In genomic region chr16:85898391-85898790, GRCm38 (mm10) we compare ENCODE assay signal across 10 mouse cellular contexts. TPM values are rescaled to one million over a fixed set of nuclear protein-coding genes. Genes with fewer than 3 reads are reported as not detected.
DNase-seq lines count a peak whose midpoint lies in the region; ATAC-seq and TF ChIP-seq lines count a peak whose summit lies in the region.
"Had no signal": no experiment of that assay in that cellular context is flagged by ENCODE, and none has a peak within 500 bp of the region (broad histone marks: within the 10 kb centered on the region; RNA-seq: fewer than 3 reads in every experiment).

No protein-coding gene starts in this region.

- H3K36me3 ChIP-seq in heart, embryonic 12.5 days = no peaks in the 10 kb centered on the region
- H3K36me3 ChIP-seq in stomach, postnatal 0 days (ENCODE audit: control insufficient read depth, insufficient read depth, low read length) = no peaks in the 10 kb centered on the region
- no peaks in the 10 kb centered on the region for H3K36me3 ChIP-seq in forebrain, embryonic 16.5 days (ENCODE audit: control insufficient read depth, insufficient read depth)

- no peak for TF ChIP-seq POLR2A in lung, adult 2 months (IDR thresholded peaks at IDR 0.05; ENCODE audit: borderline replicate concordance, extremely low read depth, low read depth, low read length)

- intact Hi-C loops in left cerebral cortex, postnatal 36 days (cut with DNase I) = no loop called here

- H3K4me1 ChIP-seq in lung, adult 2 months (ENCODE audit: control insufficient read depth, insufficient read depth, low read length) = no peaks in the 10 kb centered on the region; the same call in 1 of the 2 replicates
- peaks cover 17% of the 10 kb centered on the region for H3K4me1 ChIP-seq in heart, embryonic 12.5 days (replicated peaks)
- no peaks in the 10 kb centered on the region for H3K4me1 ChIP-seq in stomach, postnatal 0 days (replicated peaks; ENCODE audit: control insufficient read depth, insufficient read depth)
- peaks cover 18% of the 10 kb centered on the region for H3K4me1 ChIP-seq in forebrain, embryonic 16.5 days (replicated peaks; ENCODE audit: control insufficient read depth, insufficient read depth, low read length)

- H3K4me3 ChIP-seq in lung, adult 2 months (replicated peaks; ENCODE audit: extremely low read depth, low read depth, low read length) = no peak overlapping the region
- peak overlapping the region; percentile 65 for H3K4me3 ChIP-seq in heart, embryonic 12.5 days
- no peak overlapping the region; the same call in 1 of the 2 replicates for H3K4me3 ChIP-seq in stomach, postnatal 0 days (ENCODE audit: low read depth, low read length)
- H3K4me3 ChIP-seq in layer of hippocampus, adult 2 months = no peak overlapping the region
- H3K4me3 ChIP-seq in forebrain, embryonic 16.5 days (replicated peaks; ENCODE audit: low read length) = no peak overlapping the region

- no peak for ATAC-seq in heart, embryonic 12.5 days (ENCODE audit: insufficient number of reproducible peaks, low FRiP score)
- ATAC-seq in stomach, postnatal 0 days (ENCODE audit: low FRiP score, low TSS enrichment) = no peak; the same call in 1 of the 2 replicates
- no peak for ATAC-seq in forebrain, embryonic 16.5 days

- no peak overlapping the region for H3K27ac ChIP-seq in heart, embryonic 12.5 days (ENCODE audit: poor library complexity, severe bottlenecking)
- no peak overlapping the region for H3K27ac ChIP-seq in stomach, postnatal 0 days (replicated peaks)
- H3K27ac ChIP-seq in layer of hippocampus, adult 2 months = no peak overlapping the region
- no peak overlapping the region for H3K27ac ChIP-seq in forebrain, embryonic 16.5 days (ENCODE audit: low read length)

- no peak overlapping the region for H3K9ac ChIP-seq in heart, embryonic 12.5 days
- H3K9ac ChIP-seq in stomach, postnatal 0 days (ENCODE audit: low read length) = no peak overlapping the region
- no peak overlapping the region for H3K9ac ChIP-seq in forebrain, embryonic 16.5 days (replicated peaks; ENCODE audit: low read depth, low read length)

- no peak for TF ChIP-seq EP300 in stomach, postnatal 0 days (optimal IDR thresholded peaks at IDR 0.05)

- WGBS in lung, adult 2 months = 43% methylated on average over 4 of the region's 4 CpGs
- WGBS in heart, embryonic 12.5 days = 60% methylated on average over 4 of the region's 4 CpGs
- WGBS in stomach, postnatal 0 days = 55% methylated on average over 4 of the region's 4 CpGs
- WGBS in forebrain, embryonic 16.5 days = 80% methylated on average over 4 of the region's 4 CpGs

- TF ChIP-seq CTCF in lung, adult 2 months (IDR thresholded peaks at IDR 0.05; ENCODE audit: insufficient read depth, low read length) = no peak
- no peak for TF ChIP-seq CTCF in stomach, postnatal 0 days (IDR thresholded peaks at IDR 0.05; ENCODE audit: low read depth)
- TF ChIP-seq CTCF in layer of hippocampus, adult 2 months (conservative IDR thresholded peaks at IDR 0.05) = no peak

- H3K4me2 ChIP-seq in heart, embryonic 12.5 days = peak overlapping the region; percentile 99
- H3K4me2 ChIP-seq in stomach, postnatal 0 days (replicated peaks; ENCODE audit: low read depth) = peak overlapping the region; percentile 72
- no peak overlapping the region for H3K4me2 ChIP-seq in forebrain, embryonic 16.5 days (ENCODE audit: low read length)

- no peaks in the 10 kb centered on the region for H3K9me3 ChIP-seq in heart, embryonic 12.5 days (replicated peaks)
- H3K9me3 ChIP-seq in stomach, postnatal 0 days (ENCODE audit: control insufficient read depth, low read length) = no peaks in the 10 kb centered on the region
- H3K9me3 ChIP-seq in forebrain, embryonic 16.5 days (ENCODE audit: control insufficient read depth, low read length) = no peaks in the 10 kb centered on the region

- 0 out of 2 replicates have a peak, but pooled peaks cover 4% of the 10 kb centered on the region for H3K27me3 ChIP-seq in heart, embryonic 12.5 days (replicated peaks)
- H3K27me3 ChIP-seq in stomach, postnatal 0 days (ENCODE audit: control insufficient read depth, insufficient read depth, low read length) = no peaks in the 10 kb centered on the region
- peaks cover 5% of the 10 kb centered on the region for H3K27me3 ChIP-seq in forebrain, embryonic 16.5 days (replicated peaks; ENCODE audit: control insufficient read depth, insufficient read depth, low read length)
- H3K27me3 ChIP-seq: Patski had no signal

- peak; percentile 42 to 49 for DNase-seq in lung, adult 18-20 months
- DNase-seq in lung, adult 2 months = no peak
- peak; percentile 16 to 34 for DNase-seq in kidney, postnatal 4 days
- peak; percentile 16 for DNase-seq in stomach, postnatal 0 days (ENCODE audit: low spot score)
- no peak for DNase-seq in layer of hippocampus, adult 2 months (ENCODE audit: low spot score in 2 of 2)
- no peak for DNase-seq in left cerebral cortex, postnatal 36 days (ENCODE audit: low spot score in 2 of 2)

RNA-seq across cellular contexts. Expression of gene Adamts5, which starts 3.2 kb away (rescaled TPM):
- 2.2 and 3.1 TPM in 2 replicates for polyA plus RNA-seq in lung, adult 2 months (2012; rRNA removed)
- polyA plus RNA-seq in heart, embryonic 12.5 days (2016; fragmentation: Nextera tagmentation; extraction: Ambion mirVana) = 4.6 TPM in 2 replicates
- 3.0 and 3.4 TPM in 2 replicates for polyA plus RNA-seq in stomach, postnatal 0 days (2015; fragmentation: Nextera tagmentation; extraction: Ambion mirVana)
- under 1 TPM; 0.37 to 0.67 TPM for total RNA-seq in layer of hippocampus, adult 2 months (2021)
- total RNA-seq in left cerebral cortex, postnatal 36 days (2021) = 1 to 10 TPM in 1 of 2 experiments, under 1 TPM in 1; 0.99 to 1.2 TPM
- 1.8 and 1.9 TPM in 2 replicates for polyA plus RNA-seq in forebrain, embryonic 16.5 days (2015; fragmentation: Nextera tagmentation; extraction: Ambion mirVana)
- total RNA-seq: common myeloid progenitor, adult 5-6 weeks had no signal

Comparison
In these comparisons a context has a peak if more than half of its experiments do, and no peak if none do; other contexts are left out.
1. DNase-seq: peak in lung, adult 18-20 months (2 of 2), kidney, postnatal 4 days (2 of 2) and stomach, postnatal 0 days (single experiment); none in lung, adult 2 months (single experiment), layer of hippocampus, adult 2 months (0 of 2) and left cerebral cortex, postnatal 36 days (0 of 2).